Mouse (Mus musculus): ENCODE results near the gene Zfp932.
A peak's percentile ranks its signal among the peaks of the same experiment; 100 is the strongest.

DNA sequence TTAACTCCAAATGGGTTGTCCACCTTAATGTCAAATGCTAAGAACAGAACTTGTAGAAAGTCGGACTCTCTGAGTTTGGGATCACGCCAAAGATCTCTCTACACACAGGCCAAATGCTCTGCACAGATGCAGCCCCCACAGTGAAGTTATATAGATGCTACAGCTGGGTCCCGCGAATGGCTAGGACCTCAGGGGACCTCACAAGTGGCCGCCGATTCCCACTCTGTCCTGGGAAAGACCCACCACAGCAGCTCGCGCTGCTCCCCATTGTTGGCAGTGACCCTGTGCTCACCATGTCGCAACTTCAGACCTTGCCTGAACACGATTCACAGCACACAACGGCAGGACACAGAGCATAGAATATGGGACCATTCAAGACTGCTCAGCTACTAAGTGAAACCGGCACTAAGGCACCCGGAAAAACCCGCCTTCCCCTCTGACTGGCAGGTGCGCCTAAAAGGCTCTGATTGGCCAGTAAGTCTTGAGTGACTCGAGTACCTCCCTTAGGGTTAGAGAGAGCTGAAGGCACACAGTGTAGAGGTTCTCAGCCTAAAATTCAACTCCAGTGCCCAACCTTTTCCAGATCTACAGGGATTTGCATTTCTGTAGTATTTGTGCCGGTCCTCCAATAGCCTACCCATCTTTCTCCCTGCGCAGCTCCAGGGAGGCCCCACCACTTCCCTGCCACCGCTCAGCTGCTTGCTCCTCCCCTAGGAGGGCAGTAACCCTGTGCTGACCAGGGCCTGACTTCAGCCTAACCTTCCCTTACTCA lies 61.5 kb downstream of the Zfp932 start:
- peak; percentile 41; the same call in 1 of the 2 replicates for TF ChIP-seq POLR2A (IDR thresholded peaks at IDR 0.05; ENCODE audit: control insufficient read depth, extremely low read depth, insufficient read depth, low read length, poor library complexity)
- TF ChIP-seq CTCF (IDR thresholded peaks at IDR 0.05; ENCODE audit: borderline replicate concordance, control insufficient read depth, extremely low read depth, insufficient read depth, low read length, poor library complexity) = no peak

Measured in thymus, adult 2 months (tissue).